Mouse (Mus musculus) testis, adult 2 months (tissue): Measurements from ENCODE around the gene Axdnd1. TPM values are rescaled to one million over a fixed set of nuclear protein-coding genes. Genes with fewer than 3 reads are reported as not detected.
"Not testable (repeated sequence)": the region's sequence is repeated elsewhere in the genome, so short reads cannot be mapped to it uniquely, and the experiment has no call there.

Source experiments
- H3K27ac ChIP-seq: fragments of 200-500 bp; 2 replicates; pipeline ENCODE4 v1.5.1; 2012; ENCODE audit warnings: low read depth, low read length; ENCODE audit not compliant: control insufficient read depth, insufficient read depth
- H3K27me3 ChIP-seq: fragments of 200-500 bp; 2 replicates; pipeline ENCODE4 v1.6.1; 2012; ENCODE audit warnings: mild to moderate bottlenecking, low read length, moderate library complexity; ENCODE audit not compliant: control insufficient read depth, insufficient read depth
- H3K36me3 ChIP-seq: fragments of 200-500 bp; 2 replicates; pipeline ENCODE4 v1.6.1; 2012; ENCODE audit warnings: mild to moderate bottlenecking, low read length; ENCODE audit not compliant: control insufficient read depth, insufficient read depth
- H3K4me1 ChIP-seq: fragments of 200-500 bp; 2 replicates; pipeline ENCODE4 v1.6.1; 2012; ENCODE audit warnings: low read length; ENCODE audit not compliant: control insufficient read depth, insufficient read depth
- H3K4me3 ChIP-seq: fragments of 200-500 bp; 2 replicates; pipeline ENCODE4 v1.5.1; 2012; ENCODE audit warnings: low read depth, mild to moderate bottlenecking, low read length, moderate library complexity, mixed read lengths; ENCODE audit not compliant: control insufficient read depth
- CTCF ChIP-seq: fragments of 200-500 bp; IDR thresholded peaks from 2 replicates; pipeline ENCODE4 v1.5.1; 2012; ENCODE audit warnings: low read depth, mild to moderate bottlenecking, inconsistent platforms, low read length, moderate library complexity; ENCODE audit not compliant: control insufficient read depth, insufficient read depth, insufficient replicate concordance
- POLR2A ChIP-seq: fragments of 200-500 bp; IDR thresholded peaks from 2 replicates; pipeline ENCODE4 v1.6.1; 2012; ENCODE audit warnings: low read depth, mild to moderate bottlenecking, inconsistent platforms, low read length, moderate library complexity; ENCODE audit not compliant: control insufficient read depth
- polyA plus RNA-seq: library from polyadenylated mRNA; depleted of rRNA; stranded (reverse); fragments of >200 nt; gene quantifications from 2 replicates; pipeline ENCODE4 v1.2.3, GENCODE M21; 2012

Axdnd1 gene
- polyA plus RNA-seq, 1 experiment = 198 TPM

GRCm38 (mm10) chr1:156290016-156290415 lies 130.9 kb downstream of the Axdnd1 start:
- no peaks in the 10 kb centered on the region; the same call in 1 of the 2 replicates for H3K4me1 ChIP-seq
- TF ChIP-seq CTCF (no peak), POLR2A (no peak)
- H3K27me3 ChIP-seq = no peaks in the 10 kb centered on the region
- no peak overlapping the region for H3K27ac ChIP-seq
- no peak overlapping the region for H3K4me3 ChIP-seq
- H3K36me3 ChIP-seq = peaks cover 2% of the 10 kb centered on the region; the same call in 1 of the 2 replicates

GRCm38 (mm10) chr1:156289222-156289587 lies 131.8 kb downstream of the Axdnd1 start:
- H3K4me1 ChIP-seq, H3K36me3 ChIP-seq, H3K27me3 ChIP-seq, H3K4me3 ChIP-seq, H3K27ac ChIP-seq: not testable (repeated sequence)

GRCm38 (mm10) chr1:156288556-156289221 lies 132.3 kb downstream of the Axdnd1 start:
- H3K27ac ChIP-seq = no peak overlapping the region

GRCm38 (mm10) chr1:156285541-156285896 lies 135.4 kb downstream of the Axdnd1 start:
- H3K36me3 ChIP-seq = peaks cover 3% of the 10 kb centered on the region

More at GRCm38 (mm10) chr1:156288556-156289221, 132.3 kb downstream of the Axdnd1 start:
- Histone ChIP-seq H3K4me3 (no peak overlapping the region), H3K4me1 (no peaks in the 10 kb centered on the region; the same call in 1 of the 2 replicates), H3K36me3 (peaks cover 2% of the 10 kb centered on the region; the same call in 1 of the 2 replicates), H3K27me3 (no peaks in the 10 kb centered on the region)
- no peak for TF ChIP-seq POLR2A
- TF ChIP-seq CTCF = no peak

GRCm38 (mm10) chr1:156284851-156285540 lies 136.0 kb downstream of the Axdnd1 start:
- Histone ChIP-seq H3K4me3 (no peak overlapping the region), H3K27me3 (no peaks in the 10 kb centered on the region), H3K4me1 (no peaks in the 10 kb centered on the region; the same call in 1 of the 2 replicates), H3K27ac (no peak overlapping the region), H3K36me3 (peaks cover 3% of the 10 kb centered on the region)
- TF ChIP-seq CTCF = no peak
- no peak for TF ChIP-seq POLR2A

More at GRCm38 (mm10) chr1:156285541-156285896, 135.4 kb downstream of the Axdnd1 start:
- no peak overlapping the region for H3K27ac ChIP-seq
- no peak overlapping the region for H3K4me3 ChIP-seq
- TF ChIP-seq POLR2A (no peak), CTCF (no peak)
- no peaks in the 10 kb centered on the region for H3K27me3 ChIP-seq
- no peaks in the 10 kb centered on the region; the same call in 1 of the 2 replicates for H3K4me1 ChIP-seq

- Histone ChIP-seq H3K27ac (no peak overlapping the region), H3K4me3 (no peak overlapping the region), H3K4me1 (no peaks in the 10 kb centered on the region; the same call in 1 of the 2 replicates), H3K36me3 (peaks cover 3% of the 10 kb centered on the region), H3K27me3 (no peaks in the 10 kb centered on the region)
- TF ChIP-seq POLR2A (no peak), CTCF (no peak)
These were observed 136.8 kb downstream of the Axdnd1 start for GRCm38 (mm10) chr1:156284207-156284606.

GRCm38 (mm10) chr1:156280131-156280530 lies 140.8 kb downstream of the Axdnd1 start:
- no peaks in the 10 kb centered on the region for H3K27me3 ChIP-seq
- no peak overlapping the region for H3K27ac ChIP-seq
- H3K36me3 ChIP-seq = peaks cover 3% of the 10 kb centered on the region; the same call in 1 of the 2 replicates
- no peaks in the 10 kb centered on the region for H3K4me1 ChIP-seq
- no peak overlapping the region for H3K4me3 ChIP-seq
- no peak for TF ChIP-seq CTCF
- no peak for TF ChIP-seq POLR2A
